Mouse (Mus musculus) embryonic stem cell, embryonic (primary cell): Measurements from ENCODE around the gene Hebp1.

Source experiments
- CTCF ChIA-PET, 4 experiments: fragments of 300-600 bp in 2 of 4; fragments of 350-600 bp in 2 of 4; sonication (Branson Sonifier 250); formaldehyde crosslinking; loops; one replicate each; lab custom pipeline; 2022; ENCODE audit warnings: inconsistent platforms in 2 of 4; lab: Charles Lee
- POLR2A ChIA-PET, 4 experiments: fragments of 300-600 bp in 2 of 4; fragments of 350-600 bp in 2 of 4; sonication (Branson Sonifier 250); formaldehyde crosslinking; loops; one replicate each; lab custom pipeline; 2022; ENCODE audit warnings: antibody characterized with exemption in 4 of 4, inconsistent platforms in 1 of 4; lab: Charles Lee

The Hebp1 gene

GRCm38 (mm10) chr6:135204869-135205268 is 7.0 kb upstream of the Hebp1 start:
- POLR2A ChIA-PET, result interaction anchor here in 1 of 4 experiments (0.6 to 1.2 kb wide), 2 partner anchors 36 to 276 kb away, joined by 3 to 4 read pairs; no protein-coding TSS in a partner anchor
- CTCF ChIA-PET, result no interaction called here

GRCm38 (mm10) chr6:135203737-135204136 is 5.9 kb upstream of the Hebp1 start:
- ChIA-PET POLR2A (interaction anchor here in 2 of 4 experiments (0.6 to 1.2 kb wide), 10 partner anchors 10 to 380 kb away, joined by 3 to 5 read pairs (median 3); no protein-coding TSS in a partner anchor), CTCF (interaction anchor here (0.6 to 1.5 kb wide), 9 partner anchors 11 to 583 kb away, joined by 3 to 7 read pairs (median 4); no protein-coding TSS in a partner anchor)

DNA sequence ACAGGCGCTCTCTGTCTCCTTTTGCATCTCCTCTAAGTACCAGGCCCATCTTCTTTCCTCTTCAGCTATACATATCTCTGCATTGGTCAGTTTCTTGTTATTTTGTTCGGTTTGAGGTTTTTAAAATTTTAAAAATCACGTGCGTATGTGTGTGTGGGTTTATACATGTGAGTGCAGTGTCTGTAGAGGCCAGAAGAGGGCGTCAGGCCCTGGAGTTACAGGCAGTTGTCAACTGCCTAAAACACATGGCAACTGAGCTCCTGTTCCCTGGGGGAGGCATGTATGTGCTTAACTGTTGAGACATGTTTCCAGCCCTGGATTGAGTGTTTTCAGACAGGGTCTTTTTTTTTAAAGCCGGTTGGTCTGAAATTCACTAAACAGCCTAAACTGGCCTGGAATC is 4.8 kb upstream of the Hebp1 start:
- POLR2A ChIA-PET, result interaction anchor here in 3 of 4 experiments (0.6 to 1.4 kb wide), 7 partner anchors 9 to 338 kb away, joined by 3 to 8 read pairs (median 4); no protein-coding TSS in a partner anchor
- CTCF ChIA-PET, result interaction anchor here (0.6 to 1.5 kb wide), 12 partner anchors 11 to 340 kb away, joined by 3 to 5 read pairs (median 3); no protein-coding TSS in a partner anchor

- ChIA-PET CTCF (interaction anchor here in 2 of 4 experiments (0.6 to 1.2 kb wide), 3 partner anchors 50 to 169 kb away, joined by 3 to 4 read pairs (median 4); no protein-coding TSS in a partner anchor), POLR2A (interaction anchor here in 2 of 4 experiments (1.1 to 1.2 kb wide), 3 partner anchors 9 to 33 kb away, joined by 3 to 4 read pairs (median 3); no protein-coding TSS in a partner anchor)
Observed at GRCm38 (mm10) chr6:135200122-135200957, 2.5 kb upstream of the Hebp1 start.

DNA sequence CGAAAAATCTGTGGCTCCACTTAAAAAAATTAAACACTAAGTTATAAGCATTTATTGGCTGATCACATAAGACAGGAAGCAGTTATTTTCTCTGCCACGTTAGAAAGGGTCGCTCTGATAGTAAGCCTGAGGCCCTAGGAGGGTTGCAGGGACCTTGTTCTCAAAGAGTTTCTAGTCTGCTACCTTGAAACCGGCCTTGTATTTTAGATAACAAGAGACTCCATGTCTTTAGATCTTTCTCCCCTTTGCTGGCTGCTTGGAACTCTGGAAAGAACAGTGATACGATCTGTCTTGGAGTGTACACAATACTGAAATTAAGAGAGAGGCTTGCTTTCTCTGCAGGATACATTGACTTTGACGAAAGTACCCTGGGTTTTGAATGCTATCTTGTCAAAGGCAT is 904 bp upstream of the Hebp1 start:
- POLR2A ChIA-PET, result interaction anchor here in 2 of 4 experiments (0.5 to 1.0 kb wide), 3 partner anchors 14 to 1208 kb away, joined by 3 to 4 read pairs (median 3); no protein-coding TSS in a partner anchor
- CTCF ChIA-PET, result no interaction called here

GRCm38 (mm10) chr6:135197446-135197845 is 376 bp downstream of the Hebp1 start:
- CTCF ChIA-PET, result interaction anchor here in 3 of 4 experiments (0.7 to 1.1 kb wide), 4 partner anchors 11 to 47 kb away, joined by 3 read pairs; no protein-coding TSS in a partner anchor
- POLR2A ChIA-PET, result interaction anchor here in 2 of 4 experiments (1.0 to 1.2 kb wide), 3 partner anchors 10 to 26 kb away, joined by 3 to 4 read pairs (median 3); no protein-coding TSS in a partner anchor

- POLR2A ChIA-PET, result interaction anchor here in 3 of 4 experiments (0.6 to 1.2 kb wide), 4 partner anchors 10 to 402 kb away, joined by 3 to 10 read pairs (median 7); no protein-coding TSS in a partner anchor
- CTCF ChIA-PET, result interaction anchor here in 2 of 4 experiments (1.1 kb wide), 2 partner anchors 13 to 47 kb away, joined by 3 read pairs; no protein-coding TSS in a partner anchor
Observed at GRCm38 (mm10) chr6:135196707-135197106, 1.1 kb downstream of the Hebp1 start.

DNA sequence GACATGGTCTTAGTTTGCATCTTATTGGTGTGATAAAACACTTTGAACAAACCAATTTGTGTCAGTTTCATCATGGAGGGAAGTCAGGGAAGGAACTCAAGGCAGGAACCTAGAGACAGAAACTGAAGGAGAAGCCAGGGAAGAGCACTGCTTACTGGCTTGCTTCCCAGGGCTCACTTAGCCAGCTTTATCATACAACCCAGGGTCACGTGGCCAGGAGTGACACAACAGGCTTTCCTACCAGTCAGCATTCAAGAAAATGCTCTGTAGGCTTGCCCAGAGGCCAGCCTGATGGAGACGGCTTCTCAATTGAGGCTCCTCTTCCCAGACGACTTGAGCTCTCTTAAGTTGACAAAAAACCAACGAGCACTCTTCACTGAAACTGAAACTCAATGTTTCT is 2.9 kb downstream of the Hebp1 start:
- ChIA-PET POLR2A (interaction anchor here in 2 of 4 experiments (1.0 to 2.1 kb wide), 4 partner anchors 11 to 27 kb away, joined by 3 to 5 read pairs (median 4); no protein-coding TSS in a partner anchor), CTCF (no interaction called here)

DNA sequence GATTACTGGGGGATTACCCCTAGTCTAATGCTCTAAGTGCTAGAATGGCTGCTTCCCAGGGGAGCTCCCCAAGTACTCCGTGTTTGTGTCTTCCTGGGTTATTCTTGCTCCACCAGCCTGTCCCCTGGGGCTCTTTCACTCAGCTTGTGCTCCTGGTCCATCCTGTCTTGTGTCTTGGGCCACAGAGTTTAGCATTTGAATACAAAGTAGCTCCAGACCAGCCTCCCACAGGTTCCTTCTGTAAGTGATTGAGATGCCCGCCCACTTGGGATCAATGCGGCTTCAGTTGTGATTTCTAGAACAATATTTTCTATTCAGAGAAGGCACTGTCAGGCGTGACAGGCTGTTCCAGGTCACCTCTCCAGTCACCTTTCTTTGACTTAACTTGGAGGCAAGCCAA is 4.1 kb downstream of the Hebp1 start:
- ChIA-PET CTCF (interaction anchor here in 1 of 4 experiments (0.6 kb wide), 1 partner anchor 95 kb away, joined by 3 read pairs; no protein-coding TSS in a partner anchor), POLR2A (interaction anchor here in 2 of 4 experiments (1.0 to 2.1 kb wide), 7 partner anchors 9 to 154 kb away, joined by 3 to 5 read pairs (median 3); no protein-coding TSS in a partner anchor)

GRCm38 (mm10) chr6:135192993-135193392 is 4.8 kb downstream of the Hebp1 start:
- CTCF ChIA-PET, result no interaction called here
- POLR2A ChIA-PET, result interaction anchor here in 2 of 4 experiments (1.0 to 2.1 kb wide), 5 partner anchors 15 to 153 kb away, joined by 3 to 5 read pairs (median 3); no protein-coding TSS in a partner anchor

DNA sequence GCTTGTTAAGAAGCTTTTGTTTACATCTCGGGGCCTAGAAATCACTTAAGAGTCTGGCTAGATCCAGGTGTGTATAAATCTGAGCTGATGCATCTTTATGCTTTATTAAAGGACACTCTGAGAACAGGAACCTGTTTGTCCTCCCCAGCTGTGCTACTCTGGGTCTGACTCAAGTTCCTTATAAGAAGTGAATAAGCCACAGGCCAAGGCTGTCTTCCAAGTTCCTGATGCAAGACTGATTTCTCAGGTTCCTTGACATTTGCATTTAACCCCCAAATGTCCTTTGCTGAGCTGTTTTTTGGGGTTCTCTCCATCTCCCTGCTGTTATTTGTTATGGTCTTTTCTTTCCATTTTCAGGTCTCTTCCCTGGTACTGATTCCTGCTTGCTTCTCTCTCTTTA is 5.9 kb downstream of the Hebp1 start:
- ChIA-PET CTCF (interaction anchor here in 3 of 4 experiments (0.6 to 1.1 kb wide), 3 partner anchors 10 to 19 kb away, joined by 3 to 4 read pairs (median 3); no protein-coding TSS in a partner anchor), POLR2A (interaction anchor here in 3 of 4 experiments (0.5 to 1.5 kb wide), 5 partner anchors 8 to 59 kb away, joined by 3 to 10 read pairs (median 4); no protein-coding TSS in a partner anchor)

GRCm38 (mm10) chr6:135190122-135190521 is 7.7 kb downstream of the Hebp1 start:
- ChIA-PET POLR2A (interaction anchor here in 2 of 4 experiments (0.6 to 1.0 kb wide), 4 partner anchors 19 to 292 kb away, joined by 3 read pairs; partner anchors contain the start of genes Gpr19 (in 1 of the 2) and Gprc5a (in 1 of the 2)), CTCF (interaction anchor here in 2 of 4 experiments (0.5 to 0.6 kb wide), 2 partner anchors 34 kb away, joined by 3 read pairs; no protein-coding TSS in a partner anchor)

DNA sequence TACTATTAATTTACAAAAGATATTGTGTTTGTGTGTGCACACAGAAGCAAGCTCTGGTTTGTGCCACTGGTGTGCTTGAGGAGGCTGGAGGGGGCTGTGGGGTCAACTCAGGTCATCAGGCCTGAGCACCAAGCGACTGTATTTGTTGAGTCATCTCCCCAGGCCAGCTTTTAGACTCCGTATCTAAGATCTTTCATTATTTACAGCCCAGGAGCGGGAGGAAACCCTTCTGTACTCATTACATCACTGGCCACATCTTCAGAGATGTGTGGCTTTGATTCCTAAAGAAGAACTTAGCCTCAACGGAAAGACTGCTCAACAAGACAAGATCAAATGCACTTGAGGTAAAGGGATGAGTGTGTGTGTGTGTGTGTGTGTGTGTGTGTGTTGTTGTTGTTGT is 9.2 kb downstream of the Hebp1 start:
- ChIA-PET CTCF (interaction anchor here in 1 of 4 experiments (0.6 to 0.9 kb wide), 2 partner anchors 112 to 241 kb away, joined by 3 read pairs; no protein-coding TSS in a partner anchor), POLR2A (interaction anchor here in 1 of 4 experiments (0.6 kb wide), 1 partner anchor 88 kb away, joined by 3 read pairs; no protein-coding TSS in a partner anchor)

- ChIA-PET CTCF (interaction anchor here in 1 of 4 experiments (0.6 kb wide), 2 partner anchors 10 to 192 kb away, joined by 3 to 4 read pairs; partner anchors contain the start of genes Fam234b and Hebp1), POLR2A (interaction anchor here in 1 of 4 experiments (0.7 kb wide), 1 partner anchor 23 kb away, joined by 3 read pairs; no protein-coding TSS in a partner anchor)
Observed at GRCm38 (mm10) chr6:135187076-135187917, 10.5 kb downstream of the Hebp1 start.

DNA sequence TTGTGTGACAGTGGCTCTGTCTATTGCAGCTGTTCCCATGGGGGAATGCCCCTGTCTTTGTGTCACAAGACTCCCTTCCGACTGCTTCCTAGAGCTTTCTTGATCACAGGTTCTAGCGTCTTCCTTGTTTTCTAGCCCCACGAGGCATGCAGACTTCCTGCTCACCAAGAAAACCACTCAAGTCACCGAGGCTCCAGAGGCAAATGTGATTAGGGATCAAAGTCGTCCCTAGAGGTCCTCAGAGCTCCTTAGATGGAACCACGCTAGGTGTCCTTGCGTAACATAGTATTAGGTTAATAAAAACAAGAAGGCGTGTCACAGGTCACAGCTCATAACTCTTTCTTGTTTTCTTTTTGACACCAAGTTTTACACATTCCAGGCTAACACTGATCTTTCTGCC is 13.9 kb downstream of the Hebp1 start:
- CTCF ChIA-PET, result interaction anchor here in 2 of 4 experiments (0.5 to 0.6 kb wide), 2 partner anchors 19 to 102 kb away, joined by 3 read pairs; no protein-coding TSS in a partner anchor
- POLR2A ChIA-PET, result interaction anchor here in 2 of 4 experiments (0.7 to 1.7 kb wide), 5 partner anchors 9 to 15 kb away, joined by 3 to 4 read pairs (median 3); partner anchors contain the start of genes Fam234b (in 1 of the 2) and Hebp1 (in 1 of the 2)

- ChIA-PET POLR2A (no interaction called here), CTCF (no interaction called here)
Observed at GRCm38 (mm10) chr6:135182925-135183324, 14.9 kb downstream of the Hebp1 start.

DNA sequence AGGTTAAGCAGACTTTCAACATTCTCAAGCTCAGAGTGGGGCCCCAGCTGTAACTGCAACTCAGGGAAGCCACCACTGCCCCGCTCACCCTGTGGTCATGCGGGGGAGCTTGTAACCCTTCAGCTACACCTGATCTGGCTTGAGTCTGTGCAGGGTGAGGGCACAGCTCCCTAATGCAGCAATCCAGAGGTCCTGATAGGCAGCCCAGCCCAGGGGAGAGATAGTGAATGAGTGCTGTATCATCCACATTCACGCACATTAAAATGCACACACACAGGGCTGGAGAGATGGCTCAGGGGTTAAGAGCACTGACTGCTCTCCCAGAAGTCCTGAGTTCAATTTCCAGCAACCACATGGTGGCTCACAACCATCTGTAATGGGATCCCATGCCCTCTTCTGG is 19.2 kb downstream of the Hebp1 start:
- ChIA-PET CTCF (interaction anchor here in 1 of 4 experiments (0.7 kb wide), 1 partner anchor 33 kb away, joined by 5 read pairs; no protein-coding TSS in a partner anchor), POLR2A (interaction anchor here in 1 of 4 experiments (0.6 kb wide), 1 partner anchor 24 kb away, joined by 8 read pairs; no protein-coding TSS in a partner anchor)
